Mouse (Mus musculus): ENCODE measurements at regions not wholly inside any gene's neighbourhood (a gene's known extent, or its start where the extent isn't known, plus 50 kb on each side); places are given as distances from the start of the nearest gene placed in this dataset.
A peak's percentile ranks its signal among the peaks of the same experiment; 100 is the strongest.

DNA sequence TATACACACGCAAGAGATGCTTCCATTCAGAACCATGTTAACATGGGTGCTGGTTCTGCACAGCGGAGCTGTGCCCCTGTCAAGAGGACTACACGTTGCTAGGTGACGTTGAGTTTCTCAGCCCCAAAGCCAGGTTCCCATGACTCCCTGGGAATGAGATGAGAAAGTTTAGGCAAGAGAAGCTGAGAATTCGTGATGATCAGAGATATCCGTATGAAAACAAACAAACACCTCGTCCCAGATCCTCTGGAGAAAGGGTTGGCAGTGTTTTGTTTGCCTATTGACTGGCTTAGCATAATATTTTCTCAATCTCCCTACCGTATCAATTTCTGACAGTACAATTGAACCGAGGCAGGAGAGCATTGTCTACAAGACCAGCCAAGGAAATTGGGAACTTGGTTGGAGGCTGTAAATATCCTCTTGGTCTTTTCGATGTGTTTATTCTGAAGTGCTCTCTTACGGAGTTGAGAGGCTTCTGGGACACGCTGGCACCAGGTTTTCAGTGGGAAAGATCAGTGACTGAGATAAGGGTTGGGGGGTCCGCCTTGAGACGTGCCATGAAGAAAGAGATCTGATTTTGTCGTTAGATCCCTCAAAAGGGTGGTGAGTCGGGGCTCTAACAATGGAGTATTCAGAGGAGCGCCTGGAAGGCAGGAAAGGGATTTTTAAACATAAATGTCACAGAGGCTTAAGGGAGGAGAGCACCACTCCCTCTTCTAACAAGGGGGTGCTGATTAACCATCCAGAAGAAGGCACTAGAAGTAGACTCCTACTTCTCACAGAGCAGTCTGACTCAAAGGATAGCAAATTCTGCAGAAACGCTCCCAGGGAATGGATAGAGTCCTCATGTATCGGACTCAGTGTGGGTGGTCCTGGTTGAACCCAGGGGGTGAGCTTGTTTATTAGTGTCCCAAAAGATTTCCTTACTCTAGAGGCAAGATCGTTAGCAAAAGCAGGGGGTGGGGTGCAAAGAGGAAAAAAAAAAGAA is 70.5 kb upstream of the Gm45716 start:
- 36% methylated on average over 20 of the region's 20 CpGs for WGBS
- no peak for ATAC-seq (ENCODE audit: insufficient number of reproducible peaks, low FRiP score, low TSS enrichment, low read depth)
- Histone ChIP-seq H3K27me3 (no peaks in the 10 kb centered on the region), H3K36me3 (no peaks in the 10 kb centered on the region), H3K4me2 (replicated peaks) (0 out of 2 replicates have a peak overlapping the region, but pooled peaks have one; percentile 2), H3K4me3 (replicated peaks) (no peak overlapping the region), H3K4me1 (peaks cover 8% of the 10 kb centered on the region), H3K9me3 (replicated peaks) (no peaks in the 10 kb centered on the region), H3K27ac (replicated peaks) (0 out of 2 replicates have a peak overlapping the region, but pooled peaks have one; percentile 30), H3K9ac (no peak overlapping the region)

DNA sequence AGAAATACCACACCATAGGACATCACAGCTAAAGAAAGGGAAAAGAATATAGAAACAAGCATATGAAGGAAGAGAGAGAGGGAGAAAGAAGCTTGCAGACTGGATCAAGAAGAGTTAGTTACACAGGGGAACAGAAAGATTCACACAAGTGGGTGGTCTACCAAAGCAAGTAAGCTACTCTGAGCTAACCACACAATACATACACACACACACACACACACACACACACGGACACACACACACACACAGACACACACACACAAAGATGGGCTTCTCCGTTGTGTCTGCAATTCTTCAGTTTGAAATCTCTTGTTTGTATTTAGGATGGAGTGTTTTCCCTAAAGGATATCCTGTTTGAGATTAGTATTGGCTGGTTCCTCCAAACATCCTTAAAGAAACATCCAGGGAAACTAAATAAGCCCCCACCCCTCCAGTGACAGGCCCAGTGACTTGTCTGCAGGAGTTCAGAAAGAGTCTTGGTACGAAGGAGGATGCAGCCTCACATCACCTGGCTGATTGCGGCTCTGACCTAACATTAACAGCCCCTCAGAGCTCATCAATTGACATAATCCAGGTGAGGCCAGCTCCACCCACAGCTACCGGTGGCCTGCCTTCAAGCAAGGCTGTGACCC is 69.7 kb upstream of the Gm45716 start:
- H3K36me3 ChIP-seq, result no peaks in the 10 kb centered on the region
- WGBS, result 42% methylated on average over 5 of the region's 5 CpGs
- no peaks in the 10 kb centered on the region for H3K9me3 ChIP-seq (replicated peaks)
- no peak overlapping the region for H3K4me3 ChIP-seq (replicated peaks)
- no peaks in the 10 kb centered on the region for H3K27me3 ChIP-seq
- no peak for ATAC-seq (ENCODE audit: insufficient number of reproducible peaks, low FRiP score, low TSS enrichment, low read depth)
- H3K27ac ChIP-seq (replicated peaks), result 0 out of 2 replicates have a peak overlapping the region, but pooled peaks have one; percentile 30
- H3K4me1 ChIP-seq, result peaks cover 8% of the 10 kb centered on the region
- H3K4me2 ChIP-seq (replicated peaks), result 0 out of 2 replicates have a peak overlapping the region, but pooled peaks have one; percentile 2
- H3K9ac ChIP-seq, result no peak overlapping the region

DNA sequence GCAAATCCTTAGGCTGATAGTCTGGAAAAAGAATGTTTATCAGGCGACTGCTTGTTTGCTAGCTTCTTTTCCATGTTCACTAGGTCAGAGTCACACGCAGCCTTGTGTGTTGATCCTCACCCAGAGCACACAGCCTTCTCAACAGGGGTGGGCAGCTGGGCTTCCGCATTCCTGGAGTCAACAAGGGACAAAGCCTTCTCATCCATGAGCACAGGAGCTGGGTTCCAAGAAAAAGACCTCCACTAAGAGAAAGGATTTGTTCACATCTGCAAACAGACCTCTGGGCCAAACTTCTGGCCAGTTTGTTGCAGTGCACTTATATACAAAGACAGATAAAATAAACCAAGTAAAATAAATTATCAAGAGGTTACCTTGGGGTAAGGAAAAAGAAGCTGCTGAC is 65.6 kb upstream of the Gm45716 start:
- H3K36me3 ChIP-seq, result no peaks in the 10 kb centered on the region
- H3K4me2 ChIP-seq (replicated peaks), result no peak overlapping the region
- H3K9ac ChIP-seq, result no peak overlapping the region
- 44% methylated on average over 3 of the region's 3 CpGs for WGBS
- H3K27me3 ChIP-seq, result no peaks in the 10 kb centered on the region
- no peak overlapping the region for H3K27ac ChIP-seq (replicated peaks)
- no peak for ATAC-seq (ENCODE audit: insufficient number of reproducible peaks, low FRiP score, low TSS enrichment, low read depth)
- no peak overlapping the region for H3K4me3 ChIP-seq (replicated peaks)
- no peaks in the 10 kb centered on the region for H3K9me3 ChIP-seq (replicated peaks)
- peaks cover 8% of the 10 kb centered on the region for H3K4me1 ChIP-seq

DNA sequence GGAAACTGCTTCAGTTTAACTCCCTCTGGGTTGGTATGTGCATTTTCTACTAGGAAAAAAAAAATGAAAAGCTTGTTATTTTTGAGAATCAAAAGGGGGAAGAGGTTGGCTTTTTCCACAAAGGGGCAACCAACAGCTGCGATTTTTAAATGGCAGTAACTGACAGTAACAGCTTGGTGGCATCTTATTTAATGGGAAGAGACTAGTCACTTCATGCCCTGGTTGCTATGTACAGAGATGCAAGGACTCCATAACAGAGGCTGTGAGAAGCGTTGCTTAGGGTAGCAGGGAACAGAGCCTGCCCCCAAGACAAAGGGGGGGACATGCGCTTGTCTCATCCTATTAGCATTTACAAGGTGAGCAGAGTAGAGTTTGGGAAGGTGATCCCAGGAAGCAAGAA is 64.8 kb upstream of the Gm45716 start:
- ATAC-seq (ENCODE audit: insufficient number of reproducible peaks, low FRiP score, low TSS enrichment, low read depth), result no peak
- no peak overlapping the region for H3K4me3 ChIP-seq (replicated peaks)
- 68% methylated on average over 3 of the region's 3 CpGs for WGBS

DNA sequence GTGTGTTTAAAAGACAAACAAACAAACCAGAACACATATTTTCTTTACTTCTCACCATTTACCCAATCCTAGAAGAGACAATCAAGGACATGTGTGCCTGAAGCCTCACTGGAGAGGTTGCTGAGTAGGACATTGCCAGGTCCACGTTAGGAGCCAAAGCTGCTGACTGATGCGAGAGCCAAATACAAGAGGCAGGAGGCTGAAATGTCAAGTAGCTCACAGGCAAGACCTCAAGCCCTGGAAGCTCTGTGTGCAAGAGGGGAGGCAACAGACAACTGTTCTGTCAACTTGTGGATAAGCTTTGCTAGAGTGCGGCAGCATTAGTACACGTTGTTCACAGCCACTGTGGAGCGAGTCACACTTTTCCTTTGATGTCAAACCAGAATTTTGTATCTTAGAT is 63.6 kb upstream of the Gm45716 start:
- Histone ChIP-seq H3K9ac (no peak overlapping the region), H3K4me2 (replicated peaks) (no peak overlapping the region), H3K4me1 (no peaks in the 10 kb centered on the region), H3K27me3 (no peaks in the 10 kb centered on the region), H3K27ac (replicated peaks) (no peak overlapping the region), H3K9me3 (replicated peaks) (no peaks in the 10 kb centered on the region), H3K4me3 (replicated peaks) (no peak overlapping the region), H3K36me3 (no peaks in the 10 kb centered on the region)
- ATAC-seq (ENCODE audit: insufficient number of reproducible peaks, low FRiP score, low TSS enrichment, low read depth), result no peak
- 74% methylated on average over 5 of the region's 5 CpGs for WGBS

More for the DNA sequence above, 64.8 kb upstream of the Gm45716 start:
- Histone ChIP-seq H3K4me2 (replicated peaks) (no peak overlapping the region), H3K27ac (replicated peaks) (no peak overlapping the region), H3K36me3 (no peaks in the 10 kb centered on the region), H3K9me3 (replicated peaks) (no peaks in the 10 kb centered on the region), H3K4me1 (0 out of 2 replicates have a peak, but pooled peaks cover under 1% of the 10 kb centered on the region), H3K27me3 (no peaks in the 10 kb centered on the region), H3K9ac (no peak overlapping the region)

DNA sequence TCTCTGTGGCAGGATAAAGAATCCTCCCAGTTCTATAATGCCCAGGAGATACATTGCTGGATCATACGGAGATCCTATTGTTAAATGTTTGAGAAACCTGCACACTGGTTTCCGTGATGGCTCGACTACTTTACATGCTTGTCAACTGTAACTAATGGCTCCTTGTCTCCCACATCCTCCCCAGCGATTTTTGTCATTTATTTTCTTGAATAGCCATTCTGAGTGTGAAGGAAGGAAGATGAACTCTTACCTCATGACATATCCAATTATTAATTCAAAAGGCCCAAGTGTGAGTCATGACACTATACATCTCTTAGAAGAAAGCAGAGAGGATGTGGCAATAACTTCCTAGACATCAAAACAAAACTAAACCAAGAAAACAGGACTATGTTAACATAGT is 61.2 kb upstream of the Gm45716 start:
- Histone ChIP-seq H3K9me3 (replicated peaks) (no peaks in the 10 kb centered on the region), H3K4me3 (replicated peaks) (no peak overlapping the region), H3K9ac (no peak overlapping the region), H3K4me2 (replicated peaks) (no peak overlapping the region), H3K36me3 (no peaks in the 10 kb centered on the region), H3K27ac (replicated peaks) (no peak overlapping the region), H3K4me1 (peaks cover 13% of the 10 kb centered on the region; the same call in 1 of the 2 replicates), H3K27me3 (no peaks in the 10 kb centered on the region)
- 80% methylated on average over 4 of the region's 4 CpGs for WGBS
- no peak for ATAC-seq (ENCODE audit: insufficient number of reproducible peaks, low FRiP score, low TSS enrichment, low read depth)

DNA sequence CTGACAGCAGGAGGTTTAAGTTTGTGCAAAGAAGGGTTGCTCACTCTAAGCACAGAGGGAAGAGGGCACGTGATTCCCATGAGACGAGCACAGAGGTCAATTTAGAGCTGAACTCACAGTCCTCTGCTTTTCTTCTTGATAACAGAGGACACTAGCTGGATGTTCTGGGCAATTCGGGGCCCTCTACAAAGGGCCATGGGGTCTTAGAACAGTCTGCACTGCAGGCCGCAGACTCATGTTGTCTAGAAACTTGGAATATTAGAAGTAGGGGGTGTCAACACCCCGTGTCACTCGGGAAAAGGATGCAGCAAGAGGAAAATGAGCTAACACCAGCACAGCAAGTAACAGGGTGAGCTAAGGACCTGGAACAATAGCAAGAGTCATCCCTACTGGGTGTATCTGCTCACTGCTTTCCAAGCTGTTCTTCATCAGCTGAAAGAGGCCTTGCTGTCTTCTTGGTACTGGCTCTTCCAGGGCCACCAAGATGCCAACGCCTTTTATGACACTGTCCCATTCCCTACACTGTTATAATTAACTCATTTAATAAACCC is 58.5 kb upstream of the Gm45716 start:
- Histone ChIP-seq H3K27me3 (no peaks in the 10 kb centered on the region), H3K4me3 (replicated peaks) (no peak overlapping the region), H3K9me3 (replicated peaks) (no peaks in the 10 kb centered on the region), H3K36me3 (no peaks in the 10 kb centered on the region), H3K4me1 (peaks cover 13% of the 10 kb centered on the region; the same call in 1 of the 2 replicates), H3K9ac (no peak overlapping the region), H3K4me2 (replicated peaks) (no peak overlapping the region), H3K27ac (replicated peaks) (no peak overlapping the region)
- no peak for ATAC-seq (ENCODE audit: insufficient number of reproducible peaks, low FRiP score, low TSS enrichment, low read depth)
- 80% methylated on average over 7 of the region's 7 CpGs for WGBS

DNA sequence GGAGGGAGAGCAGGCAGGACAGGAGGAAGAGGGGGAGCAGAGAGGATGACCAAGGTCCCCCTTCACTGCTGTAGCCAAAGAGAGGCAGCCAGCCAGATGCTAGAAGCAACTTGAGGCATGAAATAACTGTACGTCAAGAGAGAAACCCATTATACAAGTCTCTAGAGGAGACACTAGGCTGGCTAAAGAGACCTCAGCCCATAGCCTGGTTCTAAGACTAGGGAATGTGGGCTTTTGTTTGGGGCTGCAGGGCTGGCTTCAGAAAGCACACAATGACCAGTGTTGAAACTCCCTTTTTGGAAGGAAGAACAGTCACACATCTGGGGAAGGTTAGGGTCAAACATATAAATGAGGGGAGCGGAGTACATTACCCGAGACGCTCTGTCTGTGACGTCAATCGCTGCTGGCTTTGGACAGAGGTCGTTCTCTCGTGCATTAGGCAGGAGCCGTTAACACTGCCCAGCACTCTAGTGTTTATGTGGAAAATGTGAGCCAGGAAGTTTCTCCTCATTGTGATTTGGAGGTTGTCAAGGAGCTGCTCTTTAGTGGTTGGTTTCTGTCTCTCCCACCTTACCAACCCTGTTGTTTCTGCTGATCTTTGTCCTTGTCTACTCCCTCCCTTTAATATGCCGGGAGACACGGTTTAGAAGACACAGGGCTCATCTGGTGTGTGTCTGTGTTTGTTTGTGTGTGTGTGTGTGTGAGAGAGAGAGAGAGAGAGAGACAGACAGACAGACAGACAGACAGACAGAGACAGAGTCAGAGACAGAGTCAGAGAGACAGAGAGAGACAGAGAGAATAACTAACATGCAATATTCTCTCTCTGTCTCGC is 57.5 kb upstream of the Gm45716 start:
- H3K27ac ChIP-seq (replicated peaks), result 0 out of 2 replicates have a peak overlapping the region, but pooled peaks have one; percentile 36

DNA sequence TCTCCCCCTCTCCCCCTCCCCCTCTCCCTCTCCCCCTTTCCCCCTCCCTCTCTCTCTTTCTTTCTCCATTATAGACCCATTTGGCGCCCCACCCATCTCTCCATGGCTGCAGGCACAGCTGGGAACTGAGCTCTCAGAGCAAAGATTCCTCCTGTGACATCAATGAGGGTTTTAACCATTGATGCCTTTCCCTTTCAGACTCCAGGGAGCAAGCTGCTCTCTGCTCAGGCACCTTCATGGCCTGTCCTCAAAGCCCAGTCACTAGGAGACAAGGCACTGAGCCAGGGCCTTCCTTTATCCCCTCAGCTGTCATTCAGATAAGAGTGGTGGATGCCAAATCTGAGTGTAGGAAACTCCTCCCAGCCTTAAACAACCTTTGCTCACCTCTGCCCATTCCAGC is 56.8 kb upstream of the Gm45716 start:
- H3K9ac ChIP-seq, result no peak overlapping the region
- H3K27me3 ChIP-seq, result no peaks in the 10 kb centered on the region
- H3K4me1 ChIP-seq, result peaks cover 13% of the 10 kb centered on the region; the same call in 1 of the 2 replicates
- H3K4me2 ChIP-seq (replicated peaks), result peak overlapping the region; percentile 32; the same call in 1 of the 2 replicates
- 25% methylated on average over 1 of the region's 1 CpGs for WGBS
- H3K4me3 ChIP-seq (replicated peaks), result no peak overlapping the region
- H3K9me3 ChIP-seq (replicated peaks), result no peaks in the 10 kb centered on the region
- no peak overlapping the region for H3K27ac ChIP-seq (replicated peaks)
- ATAC-seq (ENCODE audit: insufficient number of reproducible peaks, low FRiP score, low TSS enrichment, low read depth), result no peak
- H3K36me3 ChIP-seq, result no peaks in the 10 kb centered on the region

More for the DNA sequence above, 57.5 kb upstream of the Gm45716 start:
- H3K9me3 ChIP-seq (replicated peaks), result no peaks in the 10 kb centered on the region
- peaks cover 13% of the 10 kb centered on the region; the same call in 1 of the 2 replicates for H3K4me1 ChIP-seq
- no peaks in the 10 kb centered on the region for H3K36me3 ChIP-seq
- H3K4me2 ChIP-seq (replicated peaks), result peak overlapping the region; percentile 32
- H3K4me3 ChIP-seq (replicated peaks), result no peak overlapping the region; the same call in 1 of the 2 replicates
- ATAC-seq (ENCODE audit: insufficient number of reproducible peaks, low FRiP score, low TSS enrichment, low read depth), result peak; percentile 75
- H3K9ac ChIP-seq, result no peak overlapping the region
- H3K27me3 ChIP-seq, result no peaks in the 10 kb centered on the region
- WGBS, result 21% methylated on average over 12 of the region's 12 CpGs

DNA sequence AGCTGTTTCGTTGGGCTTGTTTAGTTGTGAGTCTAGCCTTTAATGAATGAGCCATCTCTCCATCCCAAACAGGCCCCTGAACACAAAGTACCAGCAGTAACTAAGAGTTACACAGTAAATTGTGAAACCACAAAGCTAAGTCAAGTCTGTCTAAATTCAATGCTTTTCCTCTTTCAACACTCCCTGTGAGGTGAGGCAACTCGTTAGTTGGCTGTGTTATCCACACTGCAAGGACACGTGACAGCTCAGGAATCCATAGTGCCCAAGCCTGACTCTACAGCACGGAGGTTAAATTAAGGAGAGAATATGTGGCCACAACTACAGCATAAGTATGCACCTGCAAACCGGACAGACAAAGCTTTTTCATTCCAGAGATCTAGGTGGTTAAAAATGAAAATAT is 54.9 kb upstream of the Gm45716 start:
- Histone ChIP-seq H3K4me3 (replicated peaks) (no peak overlapping the region), H3K9me3 (replicated peaks) (no peaks in the 10 kb centered on the region), H3K27ac (replicated peaks) (no peak overlapping the region), H3K4me1 (peaks cover 13% of the 10 kb centered on the region; the same call in 1 of the 2 replicates), H3K4me2 (replicated peaks) (no peak overlapping the region), H3K27me3 (no peaks in the 10 kb centered on the region), H3K36me3 (no peaks in the 10 kb centered on the region), H3K9ac (no peak overlapping the region)
- ATAC-seq (ENCODE audit: insufficient number of reproducible peaks, low FRiP score, low TSS enrichment, low read depth), result no peak
- WGBS, result 79% methylated on average over 5 of the region's 5 CpGs
